Mouse (Mus musculus) kidney, embryonic 16.5 days (tissue): ENCODE measurements around the gene Hps4. TPM values are rescaled to one million over a fixed set of nuclear protein-coding genes. Genes with fewer than 3 reads are reported as not detected.

Experiments
- ATAC-seq: fragments of 200-750 bp; cut with Nextera tagmentation; 2 replicates; pipeline ENCODE4 v1.8.0; 2017; ENCODE audit warnings: moderate TSS enrichment; ENCODE audit not compliant: low FRiP score, low TSS enrichment
- H3K27ac ChIP-seq: fragments of 300-500 bp; sonication (generic); 2 replicates; pipeline ENCODE4 v1.5.1; 2014; ENCODE audit warnings: low read length
- H3K27me3 ChIP-seq: fragments of 300-500 bp; sonication (generic); 2 replicates; pipeline ENCODE4 v1.6.1; 2014; ENCODE audit warnings: low read length, control low read depth, mixed read lengths; ENCODE audit not compliant: insufficient read depth
- H3K36me3 ChIP-seq: fragments of 300-500 bp; sonication (generic); 2 replicates; pipeline ENCODE4 v1.6.1; 2014; ENCODE audit warnings: low read length, control low read depth, mixed read lengths; ENCODE audit not compliant: insufficient read depth
- H3K4me1 ChIP-seq: fragments of 300-500 bp; sonication (generic); 2 replicates; pipeline ENCODE4 v1.6.1; 2014; ENCODE audit warnings: low read length, control low read depth, mixed read lengths; ENCODE audit not compliant: insufficient read depth
- H3K4me2 ChIP-seq: fragments of 300-500 bp; sonication (generic); replicated peaks from 2 replicates; pipeline ENCODE4 v1.6.1; 2014; ENCODE audit warnings: low read depth, low read length
- H3K4me3 ChIP-seq: fragments of 300-500 bp; sonication (generic); 2 replicates; pipeline ENCODE4 v1.5.1; 2014; ENCODE audit warnings: mild to moderate bottlenecking, low read length
- H3K9ac ChIP-seq: fragments of 300-500 bp; sonication (generic); replicated peaks from 2 replicates; pipeline ENCODE4 v1.6.1; 2014; ENCODE audit warnings: low read length
- H3K9me3 ChIP-seq: fragments of 300-500 bp; sonication (generic); 2 replicates; pipeline ENCODE4 v1.6.1; 2016; ENCODE audit warnings: low read length, control low read depth
- WGBS: fragments of 180-500 bp; shearing (Covaris S2); extraction: QIAGEN DNeasy Blood & Tissue Kit; methylation state at CpG from one replicate; pipeline ENCODE4 v1.1.7; 2014; 5-methylcytosine and 5-hydroxymethylcytosine counted together
- polyA plus RNA-seq: library from polyadenylated mRNA; unstranded; fragments of >200 nt; fragmentation: Nextera tagmentation; extraction: Ambion mirVana; gene quantifications from 2 replicates; pipeline ENCODE4 v1.2.1, GENCODE M21; 2015

Hps4 gene
- polyA plus RNA-seq, 1 experiment from 2014 or later: 36.8 TPM

GRCm38 (mm10) chr5:112337004-112337403 is 5.9 kb upstream of the Hps4 start:
- H3K27me3 ChIP-seq: no peaks in the 10 kb centered on the region
- H3K4me1 ChIP-seq: peaks cover 5% of the 10 kb centered on the region
- no peak overlapping the region for H3K27ac ChIP-seq
- no peaks in the 10 kb centered on the region for H3K9me3 ChIP-seq
- no peak for ATAC-seq
- peaks cover 73% of the 10 kb centered on the region for H3K36me3 ChIP-seq
- no peak overlapping the region for H3K9ac ChIP-seq
- 95% methylated on average over 22 of the region's 22 CpGs for WGBS
- no peak overlapping the region for H3K4me3 ChIP-seq
- H3K4me2 ChIP-seq: no peak overlapping the region

- Histone ChIP-seq H3K27me3 (no peaks in the 10 kb centered on the region), H3K4me1 (peaks cover 19% of the 10 kb centered on the region), H3K9me3 (no peaks in the 10 kb centered on the region), H3K4me3 (no peak overlapping the region), H3K27ac (no peak overlapping the region), H3K36me3 (peaks cover 51% of the 10 kb centered on the region), H3K9ac (no peak overlapping the region), H3K4me2 (no peak overlapping the region)
- no peak for ATAC-seq
- 63% methylated on average over 7 of the region's 7 CpGs for WGBS
Measured at GRCm38 (mm10) chr5:112339215-112339614, 3.7 kb upstream of the Hps4 start.

GRCm38 (mm10) chr5:112343205-112343595 is 317 bp downstream of the Hps4 start:
- 0 out of 2 replicates have a peak overlapping the region, but pooled peaks have one; percentile 10 for H3K27ac ChIP-seq
- peaks cover 11% of the 10 kb centered on the region for H3K36me3 ChIP-seq
- ATAC-seq: peak; percentile 72
- H3K4me3 ChIP-seq: peak overlapping the region; percentile 90
- WGBS: 0% methylated on average over 24 of the region's 24 CpGs
- H3K9me3 ChIP-seq: no peaks in the 10 kb centered on the region
- H3K27me3 ChIP-seq: no peaks in the 10 kb centered on the region
- H3K9ac ChIP-seq: peak overlapping the region; percentile 91
- peak overlapping the region; percentile 82 for H3K4me2 ChIP-seq
- peaks cover 22% of the 10 kb centered on the region for H3K4me1 ChIP-seq

GRCm38 (mm10) chr5:112344092-112344960 is 1.4 kb downstream of the Hps4 start:
- Histone ChIP-seq H3K4me1 (peaks cover 22% of the 10 kb centered on the region), H3K36me3 (peaks cover 7% of the 10 kb centered on the region), H3K9ac (no peak overlapping the region; the same call in 1 of the 2 replicates), H3K4me3 (no peak overlapping the region), H3K4me2 (no peak overlapping the region), H3K27ac (no peak overlapping the region), H3K27me3 (no peaks in the 10 kb centered on the region), H3K9me3 (no peaks in the 10 kb centered on the region)
- no peak for ATAC-seq
- WGBS: 79% methylated on average over 6 of the region's 6 CpGs

GRCm38 (mm10) chr5:112346211-112346965 is 3.5 kb downstream of the Hps4 start:
- no peaks in the 10 kb centered on the region for H3K27me3 ChIP-seq
- H3K9ac ChIP-seq: no peak overlapping the region
- 87% methylated on average over 16 of the region's 16 CpGs for WGBS
- no peak overlapping the region for H3K4me3 ChIP-seq
- peaks cover 22% of the 10 kb centered on the region for H3K4me1 ChIP-seq
- no peak for ATAC-seq
- peaks cover 20% of the 10 kb centered on the region for H3K36me3 ChIP-seq
- no peaks in the 10 kb centered on the region for H3K9me3 ChIP-seq
- H3K4me2 ChIP-seq: no peak overlapping the region
- H3K27ac ChIP-seq: no peak overlapping the region

GRCm38 (mm10) chr5:112349169-112349568 is 6.3 kb downstream of the Hps4 start:
- H3K4me1 ChIP-seq: peaks cover 4% of the 10 kb centered on the region; the same call in 1 of the 2 replicates
- peaks cover 26% of the 10 kb centered on the region for H3K36me3 ChIP-seq
- ATAC-seq: no peak
- no peak overlapping the region for H3K9ac ChIP-seq
- H3K27ac ChIP-seq: no peak overlapping the region
- no peaks in the 10 kb centered on the region for H3K9me3 ChIP-seq
- 91% methylated on average over 8 of the region's 8 CpGs for WGBS
- H3K4me3 ChIP-seq: no peak overlapping the region
- H3K27me3 ChIP-seq: no peaks in the 10 kb centered on the region
- no peak overlapping the region for H3K4me2 ChIP-seq

GRCm38 (mm10) chr5:112355493-112355892 is 12.6 kb downstream of the Hps4 start:
- no peak overlapping the region for H3K4me3 ChIP-seq
- peaks cover 35% of the 10 kb centered on the region for H3K36me3 ChIP-seq
- H3K9me3 ChIP-seq: no peaks in the 10 kb centered on the region
- no peak overlapping the region for H3K9ac ChIP-seq
- no peak for ATAC-seq
- no peak overlapping the region for H3K4me2 ChIP-seq
- no peaks in the 10 kb centered on the region for H3K4me1 ChIP-seq
- WGBS: 82% methylated on average over 6 of the region's 6 CpGs
- H3K27me3 ChIP-seq: no peaks in the 10 kb centered on the region
- no peak overlapping the region for H3K27ac ChIP-seq

- WGBS: 63% methylated on average over 13 of the region's 13 CpGs
- H3K4me3 ChIP-seq: no peak within 1 kb of the TSS
- no peak for ATAC-seq
- peaks cover 31% of the 10 kb centered on the region for H3K36me3 ChIP-seq
- no peak within 1 kb of the TSS for H3K9ac ChIP-seq
- H3K27me3 ChIP-seq: no peaks in the 10 kb centered on the region
- H3K27ac ChIP-seq: no peak within 1 kb of the TSS
- no peaks in the 10 kb centered on the region for H3K4me1 ChIP-seq
- H3K9me3 ChIP-seq: no peaks in the 10 kb centered on the region
- H3K4me2 ChIP-seq: no peak within 1 kb of the TSS
Measured at GRCm38 (mm10) chr5:112355910-112356309, 13.0 kb downstream of the Hps4 start, which contains the start of gene Gm6583. Gene Gm6583, minus strand, starts transcription at chr5:112356033.

GRCm38 (mm10) chr5:112356322-112356721 is 13.4 kb downstream of the Hps4 start:
- H3K4me2 ChIP-seq: no peak overlapping the region
- H3K27me3 ChIP-seq: no peaks in the 10 kb centered on the region
- no peak overlapping the region for H3K4me3 ChIP-seq
- H3K4me1 ChIP-seq: no peaks in the 10 kb centered on the region
- no peaks in the 10 kb centered on the region for H3K9me3 ChIP-seq
- no peak overlapping the region for H3K9ac ChIP-seq
- H3K27ac ChIP-seq: no peak overlapping the region
- ATAC-seq: no peak
- peaks cover 28% of the 10 kb centered on the region for H3K36me3 ChIP-seq
- WGBS: 86% methylated on average over 9 of the region's 9 CpGs
